Mouse (Mus musculus): ENCODE measurements around the gene Ctse.
"Not testable (repeated sequence)": the region's sequence is repeated elsewhere in the genome, so short reads cannot be mapped to it uniquely, and the experiment has no call there.

DNA sequence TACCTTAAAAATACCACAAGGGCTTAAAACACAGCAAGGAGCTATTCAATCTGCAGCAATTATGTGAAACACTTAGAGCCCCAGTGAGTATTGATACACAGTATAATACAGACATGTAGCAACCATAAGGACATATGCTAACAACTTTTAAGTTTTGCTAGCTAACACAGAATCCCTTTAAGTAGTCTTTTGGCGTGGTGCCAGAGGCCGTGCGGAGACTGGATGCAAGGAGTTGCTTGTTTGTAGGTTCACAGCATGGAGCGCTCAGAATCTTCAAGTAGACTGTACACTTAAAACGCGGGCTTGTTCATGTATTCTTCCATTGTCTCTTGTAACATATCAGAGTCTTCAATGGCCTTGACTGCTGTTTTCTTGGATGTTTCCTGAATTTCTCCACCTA, 5.9 kb upstream of the Ctse start:
- not testable (repeated sequence) for TF ChIP-seq CTCF (IDR thresholded peaks at IDR 0.05; ENCODE audit: low read depth, low read length); POLR2A (IDR thresholded peaks at IDR 0.05; ENCODE audit: insufficient read depth, low read length)

Measured in ES-Bruce4 (cell line).